Mouse (Mus musculus): ENCODE results near the gene Paqr5.

Gene Paqr5

DNA sequence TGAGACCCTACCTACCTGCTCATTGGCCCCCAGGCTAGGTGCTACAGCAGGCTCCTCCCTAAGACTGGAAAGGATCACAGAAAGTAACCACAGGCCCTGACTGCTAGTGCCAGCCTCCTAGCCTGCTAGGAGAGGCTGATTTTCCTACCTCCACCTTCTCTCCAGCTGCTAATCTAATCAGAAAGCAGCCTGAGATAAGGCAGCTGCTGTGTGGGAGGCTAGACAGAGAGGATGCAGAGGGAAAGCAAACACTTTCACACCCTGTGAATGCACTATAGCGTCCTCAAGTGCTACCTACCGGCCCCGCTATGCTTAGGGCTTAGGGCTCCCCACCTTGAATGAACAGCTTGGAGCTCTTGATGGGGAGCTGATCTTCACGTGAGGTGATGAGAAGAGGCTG is 19.6 kb downstream of the Paqr5 start:
- DNase-seq: no peak

DNA sequence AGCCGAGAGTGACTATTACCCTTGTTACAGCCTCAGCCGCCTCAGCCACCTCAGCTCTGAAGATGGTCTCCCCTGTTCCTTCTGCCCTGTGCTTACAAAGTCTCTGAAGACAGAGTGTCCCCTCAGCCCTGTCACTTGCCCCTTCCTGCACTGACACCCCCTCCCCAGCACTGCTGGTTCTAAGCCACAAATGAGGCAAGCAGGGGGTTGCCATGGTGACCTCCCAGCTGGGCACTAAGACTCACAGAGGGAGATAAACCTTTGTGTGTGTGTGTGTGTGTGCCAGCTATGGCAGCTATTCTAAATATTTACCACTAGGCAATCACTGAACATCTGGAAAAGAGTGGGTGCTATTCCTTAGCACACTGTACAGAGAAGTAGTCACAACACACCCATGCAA is 23.0 kb downstream of the Paqr5 start:
- DNase-seq: no peak

DNA sequence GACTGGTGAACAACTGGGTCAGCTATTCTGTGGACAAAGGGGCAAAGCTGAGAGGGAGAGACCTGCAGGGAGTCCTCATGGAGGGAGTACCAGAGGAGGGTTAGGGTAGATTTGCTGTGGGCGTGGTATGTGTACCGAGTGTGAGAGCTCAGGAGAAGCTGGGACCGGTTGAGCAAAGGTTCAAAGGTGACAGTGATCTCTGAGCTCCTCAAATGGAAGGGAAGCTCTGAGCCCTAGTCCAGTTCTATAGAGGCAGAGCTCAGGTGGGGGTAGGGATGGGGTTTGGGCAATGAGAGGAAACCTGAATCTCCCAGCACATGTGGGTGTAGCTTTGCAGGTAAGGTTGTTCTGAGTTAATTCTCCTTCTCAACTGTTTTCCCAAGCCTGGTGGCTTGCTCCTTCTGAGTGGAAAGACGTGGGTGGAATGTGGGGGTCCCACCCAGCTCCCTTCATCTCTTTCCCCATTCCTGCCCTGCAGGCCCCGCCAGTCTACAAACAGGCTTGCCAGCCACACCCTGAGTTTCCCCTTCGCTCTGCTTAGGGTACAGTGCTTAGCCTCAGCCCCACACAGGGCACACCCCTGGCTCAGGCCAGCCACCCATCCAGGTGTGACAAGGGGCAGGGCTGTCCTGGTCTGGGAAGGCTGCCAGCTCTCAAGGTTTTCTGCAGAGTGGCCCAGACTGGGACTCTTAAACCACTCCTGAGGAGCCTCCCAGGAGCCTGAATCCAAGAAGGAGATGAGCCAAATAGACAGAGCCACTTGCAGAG is 26.8 kb downstream of the Paqr5 start:
- DNase-seq: no peak

DNA sequence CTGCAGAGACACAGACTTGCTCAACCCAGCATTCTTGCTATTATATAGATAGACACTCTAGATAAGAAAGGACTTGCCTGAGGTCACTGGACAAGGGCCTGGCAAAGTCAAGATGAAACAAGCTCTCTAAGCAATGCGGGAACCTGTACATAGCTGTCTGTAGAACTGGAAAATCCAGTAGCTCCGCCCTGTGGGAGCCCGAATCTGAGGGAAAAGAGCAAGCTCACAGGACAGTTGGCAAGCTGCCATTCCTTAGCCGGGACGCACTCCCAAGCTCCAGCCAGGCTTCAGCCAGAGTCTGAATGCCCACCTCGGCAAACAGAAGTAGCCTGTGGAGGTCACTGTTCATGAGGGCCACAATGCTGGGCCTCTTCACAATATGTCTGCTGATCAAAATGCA is 28.8 kb downstream of the Paqr5 start:
- no peak for DNase-seq

DNA sequence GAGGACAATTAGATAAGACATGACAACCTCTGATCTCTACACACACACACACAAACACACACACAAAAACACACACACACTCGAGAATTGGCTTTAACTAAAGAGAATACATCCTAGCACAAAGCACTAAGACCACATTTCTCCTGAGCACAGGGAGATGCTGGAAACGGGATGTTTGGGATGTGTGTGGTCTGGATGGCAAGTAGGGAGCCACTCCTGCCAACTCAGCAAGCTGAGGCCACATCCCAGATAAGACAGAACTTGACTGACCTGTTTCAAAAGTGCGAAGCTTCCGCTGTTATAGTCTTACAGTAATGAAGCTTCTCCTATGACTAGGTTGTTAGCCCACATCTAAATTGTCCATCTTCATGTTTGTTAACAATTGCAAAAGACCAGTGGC is 35.5 kb downstream of the Paqr5 start:
- DNase-seq: no peak

DNA sequence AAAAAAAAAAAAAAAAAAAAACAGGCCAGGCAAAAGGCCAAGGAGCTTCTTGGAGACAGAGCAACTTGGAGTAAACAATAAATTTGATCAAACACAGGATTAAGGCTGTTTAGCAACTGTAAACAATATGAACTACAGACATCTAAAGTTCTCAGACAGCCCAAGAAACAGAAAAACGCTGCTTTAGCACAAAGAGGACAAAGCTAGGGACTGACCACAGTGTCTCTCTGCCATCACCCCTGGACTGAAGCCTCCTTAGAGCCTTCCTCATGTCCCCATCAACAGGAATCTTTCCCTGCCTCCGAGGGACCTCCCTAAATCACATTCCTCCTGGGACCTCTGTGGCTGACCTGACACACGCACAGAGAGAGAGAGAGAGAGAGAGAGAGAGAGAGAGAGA is 35.9 kb downstream of the Paqr5 start:
- no peak for DNase-seq

DNA sequence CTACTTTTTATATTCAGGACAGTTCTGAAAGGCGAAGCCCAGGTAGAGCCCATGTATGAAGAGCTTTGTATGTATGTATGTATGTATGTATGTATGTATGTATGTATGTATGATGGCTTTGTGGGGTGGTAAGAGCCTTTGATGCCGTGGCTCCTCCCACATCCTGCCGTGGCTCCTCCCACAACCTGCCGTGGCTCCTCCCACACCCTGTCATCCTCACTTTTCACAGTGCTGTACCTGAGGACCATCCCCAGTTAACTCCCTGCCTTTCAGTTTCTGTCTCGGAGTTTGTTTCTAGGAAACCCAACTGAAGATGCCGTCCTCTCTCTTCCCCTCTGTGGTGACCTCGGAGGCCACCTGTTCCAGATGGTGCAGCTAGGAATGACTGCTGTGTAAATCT is 40.6 kb downstream of the Paqr5 start:
- no peak for DNase-seq

DNA sequence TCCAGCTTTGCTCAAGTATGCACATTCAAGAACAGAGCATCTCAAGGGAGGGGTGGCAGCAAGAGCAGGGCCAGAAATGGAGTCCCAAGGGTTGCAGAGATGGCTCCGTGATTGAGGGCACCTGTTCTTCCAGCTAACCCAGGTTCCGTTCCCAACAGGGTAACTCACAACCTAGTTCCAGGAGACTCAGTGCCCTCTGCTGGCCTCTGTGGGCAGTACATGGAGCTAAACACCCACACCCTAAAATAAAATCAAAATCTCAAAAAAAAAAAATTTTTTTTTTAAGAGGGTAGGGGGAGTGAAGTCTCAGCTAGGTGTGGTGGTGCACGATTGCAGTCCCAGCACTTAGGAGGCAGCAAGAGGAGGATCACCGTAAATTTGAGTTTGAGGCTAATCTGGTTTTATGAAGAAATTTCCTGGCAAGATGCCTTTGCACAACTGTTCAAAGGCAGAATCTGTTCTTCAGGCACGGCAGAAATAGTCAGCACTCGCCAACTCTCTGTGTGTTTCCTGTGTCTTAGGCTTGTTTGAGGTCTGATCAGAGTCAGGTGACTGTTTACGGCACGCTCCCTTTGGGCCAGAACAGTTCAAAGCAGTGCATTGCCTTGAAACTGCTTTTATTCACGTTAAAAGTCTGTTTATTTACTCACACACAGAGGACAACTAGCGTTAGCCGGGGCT is 41.3 kb downstream of the Paqr5 start:
- DNase-seq: peak; percentile 22

DNA sequence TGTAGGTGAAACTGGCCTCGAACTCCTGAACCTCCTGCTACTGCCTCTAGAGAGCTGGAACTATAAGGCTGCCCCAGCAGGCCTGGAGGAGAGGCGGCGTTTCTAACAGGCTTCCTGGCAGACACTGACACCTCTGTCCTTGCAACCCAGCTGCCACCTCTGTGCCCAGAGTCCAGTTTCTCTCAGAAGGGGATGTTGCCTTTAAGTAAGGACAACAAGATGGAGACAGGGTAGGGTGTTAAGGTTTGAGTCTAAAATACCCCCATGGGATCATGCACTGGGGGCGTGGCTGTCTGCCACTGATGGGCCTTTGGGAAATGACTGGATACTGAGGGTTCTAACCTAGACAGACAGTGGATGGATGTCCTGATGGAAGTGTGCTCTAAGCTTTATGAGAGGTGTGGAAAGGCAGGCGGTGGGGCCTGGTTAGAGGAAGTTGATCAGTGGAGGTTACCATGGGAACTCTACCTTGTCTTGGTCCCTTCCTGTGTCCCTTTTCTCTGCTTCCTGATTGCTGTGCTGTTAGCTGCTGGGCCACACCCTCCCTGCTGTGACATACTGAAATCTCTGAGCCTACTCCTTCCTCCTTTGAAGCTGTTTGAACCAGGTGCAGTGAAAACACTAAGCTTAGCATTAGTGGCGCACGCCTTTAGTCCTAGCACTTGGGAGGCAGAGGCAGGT is 43.6 kb downstream of the Paqr5 start:
- no peak for DNase-seq

DNA sequence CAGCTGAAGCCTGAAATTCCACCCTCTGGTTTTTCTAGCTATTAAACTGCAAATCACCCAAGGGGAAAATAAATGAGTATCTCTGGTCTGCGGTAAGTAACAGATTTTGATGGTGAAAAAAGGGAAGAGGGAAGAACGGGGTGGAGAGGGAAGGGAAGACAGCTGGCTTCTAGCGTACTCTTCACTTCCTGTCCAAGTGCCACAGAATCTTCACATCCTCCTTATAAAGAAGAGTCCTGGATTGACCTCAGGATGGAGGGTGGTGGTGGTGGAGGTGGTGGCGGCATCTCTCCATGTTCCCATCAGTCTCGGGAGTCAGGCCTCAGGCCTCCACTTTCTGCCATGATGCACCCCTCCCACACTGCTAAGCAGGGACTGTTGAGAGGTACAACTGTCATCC is 44.8 kb downstream of the Paqr5 start:
- DNase-seq: no peak

DNA sequence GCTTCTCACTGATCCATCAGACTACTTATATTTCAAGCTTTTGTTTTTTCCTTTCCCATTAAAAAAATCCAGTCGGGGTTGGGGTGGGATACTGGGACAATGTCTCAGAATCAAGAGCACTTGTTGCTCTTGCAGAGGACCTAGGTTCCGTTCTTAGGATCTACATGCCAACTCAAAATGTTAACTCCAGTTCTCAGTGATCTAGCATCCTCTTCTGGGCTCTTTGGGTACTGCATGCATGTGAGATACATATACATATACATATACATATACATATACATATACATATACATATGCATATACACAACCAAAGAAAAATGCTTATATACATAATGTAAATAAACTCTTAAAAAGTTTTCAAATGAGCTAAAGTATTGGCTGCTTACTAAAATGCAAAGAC is 46.7 kb downstream of the Paqr5 start:
- no peak for DNase-seq

DNA sequence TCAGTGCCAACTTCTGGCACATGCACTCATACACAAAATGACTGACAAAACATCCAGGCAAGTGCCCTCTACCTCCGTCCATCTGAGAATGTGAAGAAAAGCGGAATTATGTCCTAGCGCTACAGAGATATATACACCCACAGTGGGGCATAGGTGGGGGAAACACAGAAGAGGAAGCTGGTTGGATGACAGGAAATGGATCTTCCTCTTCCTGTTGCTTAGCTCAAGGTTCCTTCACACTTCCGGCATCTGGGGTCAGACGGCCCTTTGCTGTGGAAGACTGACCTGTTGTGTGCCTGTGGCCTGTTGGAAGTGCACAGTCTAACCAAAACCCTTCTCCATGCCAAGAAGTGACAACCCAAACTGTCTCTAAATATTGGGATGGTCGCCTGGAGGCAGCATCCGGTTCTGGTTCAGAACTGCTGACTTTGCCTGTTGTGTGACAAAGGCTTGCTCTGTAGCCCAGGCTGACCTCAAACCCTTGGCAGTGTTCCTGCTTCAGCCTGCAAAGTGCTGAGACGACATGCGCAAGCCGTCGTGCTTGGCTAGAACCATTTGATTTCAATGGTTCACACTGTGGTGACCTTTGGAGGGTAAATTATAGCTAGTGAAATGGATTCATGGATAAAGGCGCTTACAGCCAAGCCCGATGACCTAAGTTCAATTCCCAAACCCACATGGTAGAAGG is 49.3 kb downstream of the Paqr5 start:
- DNase-seq: no peak

DNA sequence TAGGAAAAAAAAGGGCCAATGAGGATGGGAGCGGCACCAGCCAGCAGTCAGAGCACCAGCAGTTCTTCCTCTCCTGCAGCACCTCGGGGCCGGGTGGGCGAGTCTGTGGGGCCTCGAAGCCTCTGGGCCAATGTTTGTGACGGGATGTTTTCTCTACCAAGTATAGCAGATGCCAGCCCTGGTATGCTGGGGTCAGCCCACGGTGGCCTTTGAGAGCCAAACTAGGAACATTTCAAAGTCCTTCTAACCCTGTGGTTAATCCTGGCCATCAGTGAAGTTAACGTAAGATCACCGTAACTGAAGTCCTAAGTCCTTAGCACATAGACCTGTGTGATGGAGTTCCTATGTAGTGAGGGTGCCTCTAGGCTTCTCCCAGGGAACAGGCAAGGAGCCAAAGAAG is 54.6 kb downstream of the Paqr5 start:
- no peak for DNase-seq

DNA sequence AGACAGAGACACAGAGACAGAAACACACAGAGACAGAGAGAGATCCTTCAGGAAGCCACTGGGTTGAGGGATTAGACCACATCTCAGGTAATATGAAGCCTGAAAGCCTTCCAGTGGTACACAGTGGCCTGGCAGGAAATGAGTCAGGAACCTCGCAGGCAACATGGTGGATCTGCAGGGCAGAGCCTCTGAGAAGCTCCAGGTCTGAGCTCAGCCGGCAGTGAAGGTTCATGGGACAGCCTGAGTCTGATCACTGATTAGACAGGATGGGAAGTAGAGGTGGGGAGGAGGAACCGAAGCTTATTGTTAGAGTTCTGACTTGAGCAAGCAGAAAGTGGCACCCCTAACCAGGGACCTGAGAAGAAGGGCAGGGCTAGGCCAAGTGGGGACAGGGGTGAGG is 55.6 kb downstream of the Paqr5 start:
- no peak for DNase-seq

DNA sequence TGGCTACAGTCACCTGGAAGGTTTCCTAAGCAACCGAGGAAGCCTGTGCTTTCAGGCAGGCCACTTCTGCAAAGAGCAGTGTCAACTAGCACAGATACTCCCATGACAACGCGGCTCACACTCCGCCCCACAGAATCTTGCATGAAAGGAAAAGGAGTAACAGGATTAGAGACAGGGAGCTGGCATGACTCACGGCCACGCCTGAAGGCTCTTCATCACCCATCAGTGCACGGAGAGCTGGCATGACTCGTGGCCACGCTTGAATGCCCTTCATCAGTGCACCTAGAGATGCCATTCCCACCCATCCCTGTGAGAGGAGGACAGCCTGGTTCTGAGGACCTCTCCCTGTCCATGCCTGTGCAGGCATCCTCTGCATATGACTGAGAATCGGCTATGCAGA is 59.3 kb downstream of the Paqr5 start:
- no peak for DNase-seq

DNA sequence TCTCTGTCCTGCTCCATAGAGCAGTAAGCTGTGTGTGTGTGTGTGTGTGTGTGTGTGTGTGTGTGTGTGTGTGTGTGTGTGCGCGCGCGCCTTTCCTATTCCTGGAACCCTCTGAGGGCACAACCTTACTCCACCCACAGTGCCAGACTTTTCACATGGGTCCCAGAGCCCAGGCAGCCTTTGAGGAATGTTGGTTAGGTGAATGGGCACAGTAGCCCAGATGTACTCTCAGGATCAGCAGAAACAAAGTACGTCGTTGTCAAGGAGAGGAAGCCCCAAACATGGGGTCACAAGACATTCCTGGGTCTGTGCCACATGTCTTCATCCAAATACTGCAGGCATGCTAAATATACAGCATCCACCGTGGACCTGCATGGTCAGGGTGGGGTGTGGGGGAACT is 60.7 kb downstream of the Paqr5 start:
- DNase-seq: no peak

DNA sequence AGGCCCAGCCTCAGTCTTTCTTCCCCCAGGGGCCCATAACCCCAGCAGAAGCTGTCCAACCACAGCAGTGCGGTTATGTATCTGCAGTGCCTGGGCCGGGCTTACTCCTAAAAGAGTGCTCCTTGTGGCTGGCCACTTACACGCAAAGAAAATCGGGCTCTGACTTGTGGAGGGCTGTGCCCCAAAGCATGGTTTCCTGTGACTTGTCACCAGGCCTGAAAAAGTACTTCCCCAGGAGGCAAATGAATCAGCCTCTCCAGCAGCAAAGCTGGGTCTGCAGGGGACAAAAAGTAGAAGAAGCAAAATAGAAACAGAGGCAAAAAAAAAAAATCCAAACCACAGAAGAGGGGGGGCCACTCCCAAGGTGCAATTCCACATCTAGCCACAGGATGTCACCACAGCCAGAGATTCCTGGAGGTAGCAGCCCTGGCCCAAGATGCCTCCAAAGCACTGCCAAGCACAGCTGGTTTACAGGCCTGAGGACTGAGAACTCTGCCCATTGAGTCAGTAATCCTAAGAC is 61.2 kb downstream of the Paqr5 start:
- peak; percentile 39 for DNase-seq

DNA sequence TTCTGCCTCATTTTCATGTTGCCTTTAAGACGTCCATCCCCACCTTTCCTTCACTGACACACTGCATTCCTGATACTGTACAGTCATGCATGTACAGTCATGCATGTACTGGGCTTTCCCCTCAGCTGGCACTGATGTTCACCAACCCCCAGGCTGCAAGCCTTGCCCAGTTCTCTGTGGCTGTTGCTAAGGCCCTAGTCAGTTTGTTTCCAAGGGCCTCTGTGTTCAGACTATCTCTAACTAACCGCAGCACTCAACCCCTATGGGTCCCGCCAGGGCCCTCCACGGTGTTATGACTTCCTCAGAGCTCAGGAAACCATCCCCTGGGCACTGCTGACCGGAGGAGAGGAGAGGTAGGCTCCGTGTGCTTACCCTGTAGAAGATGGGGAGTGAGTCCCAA is 63.3 kb downstream of the Paqr5 start:
- no peak for DNase-seq

DNA sequence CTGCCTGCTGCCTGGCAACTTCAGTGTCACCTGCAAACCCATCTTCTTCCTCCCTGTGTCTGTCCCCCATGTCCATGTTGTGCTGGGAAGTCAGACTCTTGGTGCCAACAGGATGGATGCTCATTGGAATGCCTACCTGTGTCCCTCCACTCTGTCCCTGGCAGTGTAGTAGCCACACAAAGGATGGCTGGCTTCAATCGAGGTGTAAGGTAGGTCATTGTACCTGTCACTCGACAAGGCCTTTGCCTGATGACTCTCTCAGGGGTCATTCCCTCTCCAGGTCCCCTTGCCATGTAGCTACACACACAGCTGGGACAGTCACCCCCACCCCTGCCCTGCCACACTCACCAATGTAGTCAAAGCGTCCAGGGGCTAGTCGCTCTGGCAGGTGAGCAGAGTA is 65.5 kb downstream of the Paqr5 start:
- no peak for DNase-seq

DNA sequence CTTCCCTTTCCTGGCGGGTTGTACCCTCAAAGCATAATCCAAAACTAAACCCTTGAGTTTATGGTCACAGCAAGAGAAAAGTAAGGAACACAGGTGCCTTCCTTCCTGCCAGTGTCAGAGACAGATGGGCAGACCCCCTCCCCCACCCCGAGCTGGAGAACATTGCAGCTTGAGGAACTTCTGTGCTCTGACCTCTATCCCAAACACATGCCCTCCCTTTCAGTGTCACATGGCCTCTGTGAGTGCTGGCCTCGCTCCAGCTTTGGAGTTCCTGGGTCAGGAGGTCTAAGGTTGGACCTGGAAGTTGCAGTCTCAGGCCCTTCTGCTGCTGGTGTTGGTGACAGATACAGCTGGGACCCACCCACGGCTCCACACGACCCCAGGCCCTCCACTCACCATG is 65.9 kb downstream of the Paqr5 start:
- no peak for DNase-seq

DNA sequence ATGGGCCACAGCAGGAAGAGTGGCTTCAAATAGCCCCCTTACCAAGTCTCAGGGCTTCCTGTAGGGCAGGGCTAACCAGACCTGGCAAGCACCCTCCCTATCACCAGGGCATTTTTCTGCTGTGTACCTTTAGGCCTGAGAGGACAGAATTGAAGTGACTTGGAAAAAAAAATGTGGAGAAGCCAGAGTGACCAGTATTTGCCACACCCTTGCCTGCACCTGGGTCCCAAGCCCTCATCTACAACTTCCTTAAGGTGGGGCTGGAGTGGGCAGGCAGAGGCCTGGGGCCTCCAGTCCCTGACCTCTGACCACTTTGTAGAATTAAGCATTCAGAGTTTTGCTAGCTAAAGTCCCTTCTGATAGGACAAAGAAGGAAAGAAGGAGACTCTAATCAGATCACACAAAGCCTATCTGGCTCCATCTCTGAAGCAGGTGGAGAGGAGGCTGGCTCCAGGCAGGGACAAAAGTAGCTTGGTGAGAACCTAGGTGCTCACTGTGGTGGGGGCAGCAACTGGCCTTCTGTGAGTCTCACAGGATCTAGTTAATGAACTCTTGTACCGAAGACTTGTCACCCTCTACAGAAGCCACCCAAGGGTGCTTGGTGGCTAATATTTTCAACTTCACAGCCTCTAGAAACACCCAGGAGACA is 66.6 kb downstream of the Paqr5 start:
- DNase-seq: no peak

DNA sequence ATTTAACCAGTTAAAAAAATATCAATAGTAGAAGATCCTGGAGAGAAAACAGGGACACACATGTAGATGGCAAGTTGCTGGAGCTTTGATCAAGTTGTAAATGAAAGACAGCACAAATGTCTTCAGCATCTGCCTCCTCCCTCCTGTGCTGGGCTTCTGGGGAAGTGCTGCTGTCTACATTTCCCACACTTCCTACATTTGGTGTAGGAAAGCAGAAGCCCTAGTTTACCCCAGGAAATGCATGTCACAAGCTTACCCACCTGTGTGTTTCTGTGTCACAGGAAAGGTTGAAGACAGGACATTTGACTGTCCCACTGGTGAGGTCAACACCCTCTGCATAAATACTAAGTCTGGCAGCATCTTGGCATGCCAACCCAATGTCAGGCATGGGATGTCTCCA is 71.9 kb downstream of the Paqr5 start:
- no peak for DNase-seq

DNA sequence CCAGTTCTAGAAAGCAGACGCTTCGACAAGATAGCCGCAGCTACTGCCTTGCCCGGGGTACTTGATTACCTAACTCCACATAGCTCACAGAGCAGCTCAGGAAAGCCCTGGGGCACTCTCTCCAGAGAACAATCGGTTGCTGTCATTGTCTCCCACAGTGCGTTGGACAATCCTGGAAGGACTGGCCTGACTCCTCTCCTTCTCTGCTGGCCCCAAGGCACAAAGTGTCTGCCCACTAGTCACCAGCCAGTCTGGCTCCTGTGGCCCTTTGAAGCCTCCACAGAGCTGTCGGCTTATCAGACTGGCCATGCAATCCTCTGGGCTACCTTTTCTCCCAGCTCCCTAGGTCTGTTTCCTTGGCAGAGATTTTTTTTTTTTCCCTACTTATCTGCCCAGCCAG is 74.4 kb downstream of the Paqr5 start:
- DNase-seq: no peak

Measured in cerebellum, adult 11 months (tissue).